Mouse (Mus musculus) megakaryocyte, embryonic 14.5 days (primary cell): ENCODE measurements at regions not wholly inside any gene's neighbourhood (a gene's known extent, or its start where the extent isn't known, plus 50 kb on each side); places are given as distances from the start of the nearest gene placed in this dataset.

ENCODE experiments used
- FLI1 ChIP-seq: IDR thresholded peaks from 2 replicates; pipeline ENCODE4 v1.6.1; 2012; ENCODE audit warnings: low read length, inconsistent platforms, mixed read lengths
- GATA1 ChIP-seq: IDR thresholded peaks from 3 replicates; pipeline ENCODE4 v1.6.1; 2012; ENCODE audit warnings: mixed read lengths, low read length, inconsistent platforms, borderline replicate concordance

- TF ChIP-seq GATA1 (no peak), FLI1 (no peak)
These were observed 984.4 kb downstream of the Basp1 start for GRCm38 (mm10) chr15:24429154-24429553.
